Mouse (Mus musculus) spleen, adult 12 weeks (tissue): ENCODE results near the gene Sfxn5.

Experiments
- DNase-seq: peaks from one replicate; pipeline ENCODE4 v3.0.0; 2022; ENCODE audit warnings: low spot score

Gene Sfxn5

DNA sequence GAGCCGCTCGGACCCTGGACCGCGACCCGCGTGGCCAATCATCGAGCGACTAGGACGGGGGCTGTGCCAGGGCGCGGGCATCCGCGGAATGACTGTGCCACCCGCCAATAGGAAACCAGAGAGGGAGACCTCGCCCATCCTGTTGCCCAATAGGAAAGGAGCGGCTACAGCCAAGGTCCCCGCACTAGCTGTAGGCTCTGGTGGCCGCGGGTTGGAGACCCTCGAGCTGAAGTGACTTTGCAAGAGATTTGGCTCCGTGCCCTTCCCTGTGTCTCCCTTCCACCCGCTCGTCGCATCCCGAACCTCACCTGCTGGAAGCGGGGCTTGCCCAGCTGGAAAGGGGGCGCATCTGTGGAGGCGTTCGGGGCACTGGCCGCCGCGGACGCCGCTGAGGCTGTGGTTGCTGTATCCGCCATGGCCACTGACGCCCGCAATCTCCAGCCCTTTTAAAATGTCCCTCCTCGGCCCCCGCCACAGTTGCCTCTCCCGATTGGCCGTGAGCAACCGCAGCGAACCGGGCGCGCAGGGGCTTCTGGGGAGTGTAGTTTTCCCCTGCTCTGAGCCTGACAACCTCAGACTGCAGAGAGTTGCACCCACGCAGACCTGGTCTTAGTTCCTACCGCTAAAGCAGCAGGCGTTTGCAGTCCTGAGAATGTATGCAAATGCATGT is at the start of gene Sfxn5:
TSS of gene Sfxn5 (minus strand) at position 423 of the 670 bp plus-strand sequence.
- peak; percentile 78 for DNase-seq

DNA sequence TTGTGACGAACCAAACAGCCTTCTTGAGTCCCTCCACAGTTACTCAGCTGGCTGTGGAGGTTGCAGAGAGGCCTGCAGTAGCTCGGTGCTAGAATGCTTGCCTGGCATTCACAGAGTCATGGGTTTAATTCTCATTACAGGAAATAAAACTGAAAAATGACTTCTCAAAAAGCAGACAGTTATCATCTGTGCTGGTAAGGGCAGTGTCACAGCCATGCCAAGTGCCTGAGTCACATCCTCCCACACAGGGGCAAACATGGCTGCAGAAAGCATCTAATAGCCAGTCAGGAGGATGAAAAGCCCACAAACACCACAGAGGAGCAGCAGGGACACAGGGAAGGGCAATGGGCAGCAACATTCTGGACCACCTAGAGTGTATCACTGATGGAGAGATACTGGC is 49.6 kb upstream of the Sfxn5 start:
- DNase-seq: no peak

- no peak for DNase-seq
Observed at GRCm38 (mm10) chr6:85381648-85382020, 48.4 kb upstream of the Sfxn5 start.

- DNase-seq: no peak
Observed at GRCm38 (mm10) chr6:85380901-85381647, 47.9 kb upstream of the Sfxn5 start.

GRCm38 (mm10) chr6:85380201-85380900 is 47.1 kb upstream of the Sfxn5 start:
- DNase-seq: peak; percentile 40

GRCm38 (mm10) chr6:85378629-85379028 is 45.4 kb upstream of the Sfxn5 start:
- no peak for DNase-seq

DNA sequence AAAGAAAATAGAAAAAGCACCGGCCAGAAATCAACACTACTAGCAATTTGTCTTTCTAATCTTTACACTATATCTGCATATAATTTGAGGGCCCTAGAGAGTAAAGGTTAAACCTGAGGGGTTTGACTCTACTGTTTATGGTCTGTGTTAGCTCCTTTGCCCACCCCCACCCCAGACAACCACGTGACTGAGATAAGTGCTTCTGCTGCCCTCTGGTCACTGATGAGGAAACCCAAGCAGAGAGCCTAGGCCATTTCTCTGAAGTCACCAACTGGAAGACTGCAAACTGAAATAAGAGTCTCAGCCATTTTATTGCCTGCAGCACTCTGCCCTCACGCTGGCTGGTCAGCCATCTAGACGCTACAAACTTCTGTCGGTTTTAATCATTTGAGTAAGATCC is 44.7 kb upstream of the Sfxn5 start:
- DNase-seq: no peak

GRCm38 (mm10) chr6:85377066-85377734 is 44.0 kb upstream of the Sfxn5 start:
- no peak for DNase-seq

DNA sequence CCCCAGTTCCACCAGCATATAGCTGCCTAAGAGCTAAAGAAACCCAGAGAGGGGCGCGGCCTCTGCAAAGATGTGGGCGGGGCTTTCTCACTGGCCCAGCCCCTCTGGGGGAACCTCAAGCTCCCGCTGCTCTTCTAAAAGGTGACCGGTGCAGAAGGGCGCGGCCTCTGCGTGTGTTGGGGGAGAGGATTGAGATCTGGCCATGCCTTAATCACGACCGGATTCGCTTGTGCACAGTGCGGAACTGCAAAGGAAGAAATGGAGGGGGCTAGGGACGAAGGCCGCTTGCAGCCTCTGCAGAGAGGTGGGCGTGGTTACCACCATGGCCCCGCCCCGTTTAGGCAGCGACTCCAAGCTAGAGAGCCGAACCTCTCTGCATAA is 41.5 kb upstream of the Sfxn5 start:
- DNase-seq: peak; percentile 93

GRCm38 (mm10) chr6:85373951-85374733 is 40.9 kb upstream of the Sfxn5 start, which contains the start of gene Rab11fip5:
Rab11fip5 (minus strand) TSS chr6:85374634.
- no peak for DNase-seq

- no peak for DNase-seq
Observed at GRCm38 (mm10) chr6:85373066-85373860, 40.0 kb upstream of the Sfxn5 start.

GRCm38 (mm10) chr6:85372496-85372895 is 39.3 kb upstream of the Sfxn5 start:
- DNase-seq: no peak

DNA sequence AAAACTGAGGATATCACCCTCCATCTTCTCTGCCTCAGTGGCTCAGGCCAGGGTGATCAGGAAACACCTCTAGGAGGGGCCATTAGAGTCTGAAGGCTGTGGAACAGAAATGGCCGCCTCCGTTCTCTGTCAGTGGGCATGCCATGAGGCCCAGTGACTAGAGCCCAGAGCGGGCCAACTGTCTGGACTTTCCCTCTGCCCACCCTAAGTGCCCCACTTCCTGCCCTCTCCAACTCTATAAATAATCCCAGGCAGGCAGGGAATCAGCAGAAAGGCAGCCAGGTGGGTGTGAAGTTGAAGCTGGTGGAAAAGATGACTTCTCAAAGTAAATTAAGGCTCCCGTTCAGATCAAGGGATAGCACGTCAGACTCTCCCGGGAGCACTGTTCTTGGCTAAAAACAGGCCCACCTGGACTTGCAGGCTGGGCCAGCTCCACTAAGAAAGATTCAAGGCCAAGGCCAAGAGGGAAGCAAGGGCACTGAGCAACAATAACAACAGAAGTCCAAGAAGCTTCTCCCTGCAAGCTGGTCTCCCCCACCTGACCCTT is 38.7 kb upstream of the Sfxn5 start:
- no peak for DNase-seq

GRCm38 (mm10) chr6:85370666-85371430 is 37.6 kb upstream of the Sfxn5 start:
- no peak for DNase-seq

GRCm38 (mm10) chr6:85370041-85370440 is 36.8 kb upstream of the Sfxn5 start:
- no peak for DNase-seq

- no peak for DNase-seq
Observed at GRCm38 (mm10) chr6:85369181-85369860, 36.1 kb upstream of the Sfxn5 start.

GRCm38 (mm10) chr6:85368722-85369121 is 35.5 kb upstream of the Sfxn5 start:
- DNase-seq: no peak

- no peak for DNase-seq
Observed at GRCm38 (mm10) chr6:85368166-85368565, 34.9 kb upstream of the Sfxn5 start.

DNA sequence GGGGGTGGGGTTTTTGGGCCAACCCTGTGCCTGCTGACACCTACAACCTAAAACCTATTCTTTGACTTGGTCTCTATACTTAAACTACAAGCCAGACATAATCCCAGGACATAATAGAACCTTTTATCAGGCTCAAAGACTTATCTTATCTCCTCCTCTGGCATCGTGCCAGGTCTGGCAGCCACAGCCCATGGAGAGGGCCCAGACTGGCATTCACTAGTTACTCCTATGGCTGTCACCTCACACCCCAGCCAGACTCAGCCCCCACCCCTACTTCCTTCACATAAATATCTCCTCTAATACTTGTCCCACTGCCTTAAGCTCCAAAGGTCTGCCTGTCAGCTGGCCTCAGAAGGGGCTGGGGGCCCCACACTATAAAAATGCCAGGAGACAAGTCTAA is 33.2 kb upstream of the Sfxn5 start:
- no peak for DNase-seq
